Mouse (Mus musculus) ES-Bruce4 (cell line): ENCODE results near the gene Card10. TPM values are rescaled to one million over a fixed set of nuclear protein-coding genes. Genes with fewer than 3 reads are reported as not detected.

Source experiments
- H3K27ac ChIP-seq: 2 replicates; pipeline ENCODE4 v1.5.1; 2012; ENCODE audit warnings: low read length, inconsistent platforms; ENCODE audit not compliant: insufficient read depth
- H3K27me3 ChIP-seq: 2 replicates; pipeline ENCODE4 v1.6.1; 2012; ENCODE audit warnings: mild to moderate bottlenecking, low read length, inconsistent platforms; ENCODE audit not compliant: control insufficient read depth, poor library complexity, insufficient read depth, severe bottlenecking
- H3K36me3 ChIP-seq: 2 replicates; pipeline ENCODE4 v1.6.1; 2012; ENCODE audit warnings: inconsistent platforms, mild to moderate bottlenecking, low read length, moderate library complexity; ENCODE audit not compliant: control insufficient read depth, poor library complexity, insufficient read depth, severe bottlenecking
- H3K4me1 ChIP-seq: one replicate; pipeline ENCODE4 v1.8.1; 2011; ENCODE audit warnings: low read length; ENCODE audit not compliant: control insufficient read depth, insufficient read depth
- H3K4me3 ChIP-seq: 2 replicates; pipeline ENCODE4 v1.5.1; 2011; ENCODE audit warnings: low read depth, mild to moderate bottlenecking, low read length
- H3K9ac ChIP-seq: 2 replicates; pipeline ENCODE4 v1.6.1; 2012; ENCODE audit warnings: low read depth, mild to moderate bottlenecking, inconsistent platforms; ENCODE audit not compliant: poor library complexity, severe bottlenecking
- H3K9me3 ChIP-seq: replicated peaks from 2 replicates; pipeline ENCODE4 v1.6.1; 2012; ENCODE audit warnings: mild to moderate bottlenecking, low read length, inconsistent platforms; ENCODE audit not compliant: control insufficient read depth, poor library complexity, insufficient read depth, severe bottlenecking
- CTCF ChIP-seq: IDR thresholded peaks from one replicate; pipeline ENCODE4 v1.8.1; 2011; ENCODE audit warnings: low read depth, low read length
- EP300 ChIP-seq: IDR thresholded peaks from 2 replicates; pipeline ENCODE4 v1.6.1; 2011; ENCODE audit warnings: low read depth, low read length; ENCODE audit not compliant: insufficient read depth
- POLR2A ChIP-seq: IDR thresholded peaks from one replicate; pipeline ENCODE4 v1.8.1; 2011; ENCODE audit warnings: low read length; ENCODE audit not compliant: insufficient read depth
- polyA plus RNA-seq: library from polyadenylated mRNA; stranded (reverse); fragments of >200 nt; gene quantifications from 2 replicates; pipeline ENCODE4 v1.2.4, GENCODE M21; 2011; ENCODE audit warnings: low read depth; ENCODE audit not compliant: missing spikeins, insufficient read depth, insufficient read length

Card10 gene
- polyA plus RNA-seq, 1 experiment = 19.6 TPM

DNA sequence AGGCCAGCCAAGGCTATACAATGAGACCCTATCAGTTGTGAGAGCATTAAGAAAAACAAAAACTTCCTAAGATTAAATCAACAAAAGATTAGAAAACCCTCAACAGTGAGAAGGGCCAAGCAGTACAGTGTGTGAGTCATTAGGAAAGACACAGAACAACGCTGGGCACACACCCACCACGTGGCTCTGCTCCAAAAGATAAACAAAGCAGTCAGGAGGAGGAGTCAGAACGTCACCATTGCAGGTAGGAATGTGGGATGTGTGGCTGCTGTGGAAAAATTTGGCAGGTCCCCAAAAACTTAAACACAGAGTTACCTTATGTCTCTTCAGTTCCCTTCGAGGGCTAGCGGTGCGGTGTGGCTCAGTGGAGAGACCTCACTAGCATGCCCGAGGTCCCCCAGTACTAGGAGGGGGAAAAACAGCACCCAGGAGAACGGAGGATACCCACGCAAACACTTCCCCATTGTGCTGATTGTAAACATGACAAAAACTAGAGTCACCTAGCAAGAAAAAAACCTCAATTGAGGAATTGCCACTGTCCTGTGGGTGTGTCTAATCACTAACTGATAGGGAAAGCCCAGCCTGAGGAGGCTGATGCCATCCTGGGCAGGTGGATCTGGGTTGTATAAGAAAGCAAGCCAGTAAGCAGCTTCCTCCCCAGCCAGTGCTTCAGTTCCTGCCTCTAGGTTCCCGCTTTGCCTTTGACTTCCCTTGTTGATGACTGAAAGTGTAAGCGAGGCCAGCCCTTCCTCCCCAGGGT, 12.7 kb upstream of the Card10 start:
- no peaks in the 10 kb centered on the region for H3K27me3 ChIP-seq

DNA sequence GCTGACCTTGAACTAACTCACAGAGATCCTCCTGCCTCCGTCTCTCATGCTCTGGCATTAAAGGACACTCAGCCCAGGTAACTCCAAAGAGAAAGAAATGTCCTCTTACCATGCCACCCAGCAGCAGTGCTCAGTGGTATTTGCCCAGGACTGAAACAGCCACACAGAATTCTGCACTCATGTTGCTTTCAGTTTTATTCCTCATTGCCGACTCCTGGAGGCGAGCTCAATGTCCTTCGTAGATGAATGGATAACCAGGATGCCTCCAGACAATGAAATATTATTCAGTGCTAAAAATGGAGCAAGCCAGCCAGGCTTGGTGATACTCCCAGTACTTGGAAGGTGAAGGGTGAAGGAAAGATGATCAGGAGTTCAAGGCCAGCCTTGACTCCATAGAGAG, 10.8 kb upstream of the Card10 start:
- no peak overlapping the region for H3K4me3 ChIP-seq
- peaks cover 12% of the 10 kb centered on the region for H3K4me1 ChIP-seq
- TF ChIP-seq EP300 = no peak
- no peak for TF ChIP-seq CTCF
- no peak for TF ChIP-seq POLR2A
- no peak overlapping the region for H3K27ac ChIP-seq
- no peak overlapping the region for H3K9ac ChIP-seq
- no peaks in the 10 kb centered on the region for H3K9me3 ChIP-seq
- no peaks in the 10 kb centered on the region for H3K27me3 ChIP-seq
- no peaks in the 10 kb centered on the region for H3K36me3 ChIP-seq

More for the DNA sequence above, 12.7 kb upstream of the Card10 start:
- TF ChIP-seq POLR2A = no peak
- no peak for TF ChIP-seq EP300
- no peak for TF ChIP-seq CTCF
- H3K4me3 ChIP-seq = no peak overlapping the region; the same call in 1 of the 2 replicates
- H3K36me3 ChIP-seq = no peaks in the 10 kb centered on the region
- peaks cover 6% of the 10 kb centered on the region for H3K4me1 ChIP-seq
- no peak overlapping the region for H3K9ac ChIP-seq
- no peaks in the 10 kb centered on the region for H3K9me3 ChIP-seq
- H3K27ac ChIP-seq = peak overlapping the region; percentile 3; the same call in 1 of the 2 replicates

DNA sequence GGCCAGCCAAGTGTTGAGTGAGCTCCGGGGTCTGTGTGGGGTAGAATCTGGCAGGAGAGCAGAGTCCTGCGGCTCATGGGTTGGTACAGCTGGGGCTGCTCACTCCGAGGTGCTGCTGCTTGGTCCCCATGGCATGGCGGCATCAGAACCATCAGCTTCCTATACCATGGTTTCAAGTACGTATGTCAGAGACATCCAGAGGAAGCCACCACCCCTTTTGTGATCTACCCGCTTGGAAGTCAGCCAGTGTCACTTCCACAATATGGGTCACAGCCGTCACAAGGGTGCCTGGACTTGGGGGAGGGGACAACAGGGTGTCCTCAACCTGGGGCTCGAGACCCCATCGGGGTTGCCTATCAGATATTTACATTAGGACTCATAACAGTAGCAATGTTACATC, 7.3 kb upstream of the Card10 start:
- Histone ChIP-seq H3K9ac (no peak overlapping the region), H3K27me3 (no peaks in the 10 kb centered on the region), H3K27ac (no peak overlapping the region), H3K4me1 (peaks cover 19% of the 10 kb centered on the region), H3K4me3 (no peak overlapping the region), H3K9me3 (no peaks in the 10 kb centered on the region), H3K36me3 (no peaks in the 10 kb centered on the region)
- no peak for TF ChIP-seq CTCF
- no peak for TF ChIP-seq EP300
- TF ChIP-seq POLR2A = no peak

DNA sequence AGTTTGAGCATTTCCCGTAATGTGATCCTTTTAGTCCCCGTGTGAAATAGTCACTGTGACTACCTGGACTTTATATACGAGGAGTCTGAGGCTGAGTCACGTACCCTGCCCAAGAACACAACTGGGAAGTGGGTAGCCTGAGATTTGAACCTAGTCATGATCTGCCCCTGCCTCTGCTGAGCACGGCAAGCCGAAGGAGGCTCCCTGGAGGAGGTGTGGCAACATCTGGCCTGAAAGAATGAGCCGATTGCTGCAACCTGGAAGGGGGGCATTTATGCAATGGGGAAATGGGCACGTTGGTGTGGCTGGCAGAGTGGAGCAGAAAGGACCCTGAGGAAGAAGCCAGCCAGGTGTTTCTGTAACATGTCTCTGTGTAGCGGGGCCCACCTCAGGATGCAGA, 6.9 kb upstream of the Card10 start:
- TF ChIP-seq EP300 (no peak), POLR2A (no peak), CTCF (no peak)
- Histone ChIP-seq H3K27ac (no peak overlapping the region), H3K27me3 (no peaks in the 10 kb centered on the region), H3K9ac (no peak overlapping the region), H3K36me3 (no peaks in the 10 kb centered on the region), H3K4me3 (no peak overlapping the region), H3K4me1 (peaks cover 20% of the 10 kb centered on the region), H3K9me3 (no peaks in the 10 kb centered on the region)

DNA sequence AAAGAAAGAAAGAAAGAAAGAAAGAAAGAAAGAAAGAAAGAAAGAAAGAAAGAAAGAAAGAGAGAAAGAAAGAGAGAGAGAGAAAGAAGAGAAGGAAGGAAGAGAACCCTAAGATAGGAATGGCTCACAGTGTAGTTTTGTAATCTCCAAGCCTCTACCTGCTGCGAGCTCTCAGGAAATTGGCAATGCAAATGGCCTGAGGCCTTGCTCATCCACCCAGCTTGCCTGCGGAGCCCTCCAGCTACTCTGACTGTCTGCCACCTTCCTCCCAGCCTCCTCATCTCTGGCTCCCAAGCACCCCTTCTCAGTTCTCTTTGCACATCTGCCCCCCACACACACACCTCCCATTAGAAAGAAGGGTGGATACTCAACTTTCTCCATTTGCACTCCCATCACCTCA, 6.1 kb upstream of the Card10 start:
- H3K27me3 ChIP-seq = no peaks in the 10 kb centered on the region
- TF ChIP-seq EP300 (no peak), CTCF (no peak), POLR2A (no peak)
- no peak overlapping the region for H3K4me3 ChIP-seq
- peaks cover 20% of the 10 kb centered on the region for H3K4me1 ChIP-seq
- H3K36me3 ChIP-seq = no peaks in the 10 kb centered on the region
- H3K27ac ChIP-seq = no peak overlapping the region
- no peak overlapping the region for H3K9ac ChIP-seq
- H3K9me3 ChIP-seq = no peaks in the 10 kb centered on the region

DNA sequence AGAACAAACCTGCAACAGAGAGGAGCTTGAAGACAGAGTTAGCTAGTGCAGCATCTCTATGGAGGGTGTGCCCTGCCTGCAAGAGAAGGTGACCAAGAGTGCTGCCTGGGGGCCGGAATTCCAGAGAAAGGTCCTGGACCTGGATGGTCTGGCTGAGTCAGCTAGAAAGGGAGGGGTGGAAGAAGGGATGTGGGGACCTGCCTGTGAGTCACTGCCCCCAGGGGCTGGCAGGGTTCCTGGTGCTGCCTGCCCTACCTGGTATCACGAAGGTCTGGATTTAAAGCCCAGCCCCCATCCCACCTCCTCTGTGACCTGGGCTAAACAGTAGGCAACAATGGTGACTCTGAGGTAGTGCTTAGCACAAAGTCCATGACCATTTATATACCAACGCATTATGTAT, 4.3 kb upstream of the Card10 start:
- Histone ChIP-seq H3K9ac (no peak overlapping the region), H3K9me3 (no peaks in the 10 kb centered on the region), H3K4me3 (no peak overlapping the region), H3K27ac (peak overlapping the region; percentile 37), H3K4me1 (peaks cover 25% of the 10 kb centered on the region), H3K36me3 (no peaks in the 10 kb centered on the region), H3K27me3 (no peaks in the 10 kb centered on the region)
- TF ChIP-seq CTCF (no peak), EP300 (peak; percentile 47; the same call in 1 of the 2 replicates), POLR2A (no peak)
